Mouse (Mus musculus): ENCODE results near the gene 1700020A23Rik. TPM values are rescaled to one million over a fixed set of nuclear protein-coding genes. Genes with fewer than 3 reads are reported as not detected.

The 1700020A23Rik gene
- total RNA-seq, 1 experiment, result not detected

DNA sequence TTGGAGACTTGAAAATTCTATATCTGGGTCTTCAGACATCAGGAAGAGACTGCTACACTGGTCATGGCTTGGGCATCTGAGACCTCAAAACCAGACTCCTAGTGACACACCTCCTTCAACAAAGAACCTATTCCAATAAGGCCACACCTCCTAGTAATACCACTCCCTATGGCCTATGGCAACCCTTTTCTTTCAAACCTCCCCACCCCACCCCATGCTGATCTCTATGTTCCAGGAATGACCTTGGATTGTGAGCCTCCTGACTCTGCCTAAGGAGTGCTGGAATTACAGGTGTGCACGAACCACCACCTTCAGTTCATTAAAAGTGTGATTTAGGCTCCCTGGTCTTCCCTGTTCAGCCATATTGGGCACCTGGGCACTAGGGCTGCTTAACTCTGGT, 5.0 kb upstream of the 1700020A23Rik start:
- in situ Hi-C loops (cut with MboI; ENCODE audit: low sequenced_read_pairs in 2 of 2, unreplicated experiment in 2 of 2), result no loop called here
- no peak for TF ChIP-seq CHD2 (IDR thresholded peaks at IDR 0.05; ENCODE audit: low read depth, low read length)
- TF ChIP-seq HCFC1 (IDR thresholded peaks at IDR 0.05; ENCODE audit: borderline replicate concordance, insufficient read depth, low read length), result no peak
- TF ChIP-seq ZNF384 (IDR thresholded peaks at IDR 0.05; ENCODE audit: low read depth, low read length), result no peak
- TF ChIP-seq ZC3H11A (IDR thresholded peaks at IDR 0.05; ENCODE audit: borderline replicate concordance, low read depth, low read length), result no peak
- TF ChIP-seq MAFK (IDR thresholded peaks at IDR 0.05; ENCODE audit: insufficient read depth, low read depth, low read length), result no peak

DNA sequence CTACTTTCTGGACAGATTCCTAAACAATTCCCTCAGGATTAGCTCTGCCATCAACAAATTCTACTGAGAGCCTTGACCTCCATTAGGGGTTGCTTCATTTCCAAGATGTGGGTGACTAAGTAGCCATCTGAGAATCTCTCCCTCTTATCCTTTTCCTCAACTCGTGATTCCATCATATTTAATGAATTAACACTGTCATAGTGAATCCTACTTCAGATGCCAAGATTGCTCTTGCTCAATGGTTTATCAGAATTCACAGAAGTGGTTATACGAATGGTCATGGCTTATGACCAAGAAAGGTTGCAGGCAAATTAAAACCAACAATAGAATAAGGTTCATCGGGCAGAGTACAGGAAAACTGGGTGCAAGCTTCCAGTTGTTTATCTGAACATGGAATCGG, 3.2 kb upstream of the 1700020A23Rik start:
- no peak overlapping the region for H3K27ac ChIP-seq (ENCODE audit: insufficient read depth, low read depth, low read length, poor library complexity, severe bottlenecking)
- H3K9me3 ChIP-seq (ENCODE audit: control insufficient read depth, insufficient read depth, low read depth, low read length), result no peaks in the 10 kb centered on the region
- TF ChIP-seq HCFC1 (IDR thresholded peaks at IDR 0.05; ENCODE audit: borderline replicate concordance, insufficient read depth, low read length) (no peak), ZNF384 (IDR thresholded peaks at IDR 0.05; ENCODE audit: low read depth, low read length) (no peak), CHD2 (IDR thresholded peaks at IDR 0.05; ENCODE audit: low read depth, low read length) (no peak), MAFK (IDR thresholded peaks at IDR 0.05; ENCODE audit: insufficient read depth, low read depth, low read length) (no peak), ZC3H11A (IDR thresholded peaks at IDR 0.05; ENCODE audit: borderline replicate concordance, low read depth, low read length) (no peak)
- no peaks in the 10 kb centered on the region for H3K36me3 ChIP-seq (ENCODE audit: control insufficient read depth, insufficient read depth, low read length, poor library complexity, severe bottlenecking)
- no peak overlapping the region for H3K4me3 ChIP-seq (ENCODE audit: insufficient read depth in 1 of 2, low read depth in 1 of 2, low read length in 2 of 2, poor library complexity in 1 of 2, severe bottlenecking in 1 of 2)
- H3K9ac ChIP-seq (ENCODE audit: insufficient read depth, low read depth, low read length, poor library complexity, severe bottlenecking), result no peak overlapping the region
- H3K4me1 ChIP-seq (ENCODE audit: control insufficient read depth in 2 of 2, insufficient read depth in 2 of 2, low read length in 2 of 2, poor library complexity in 1 of 2), result peaks cover under 1 to 6% of the 10 kb centered on the region in 2 experiments; a peak in 3 of 4 replicates
- in situ Hi-C loops (cut with MboI; ENCODE audit: low sequenced_read_pairs in 2 of 2, unreplicated experiment in 2 of 2), result no loop called here
- no peak for DNase-seq (ENCODE audit: low read depth, low spot score)

More for the DNA sequence above, 5.0 kb upstream of the 1700020A23Rik start:
- Histone ChIP-seq H3K27ac (ENCODE audit: insufficient read depth, low read depth, low read length, poor library complexity, severe bottlenecking) (no peak overlapping the region), H3K9ac (ENCODE audit: insufficient read depth, low read depth, low read length, poor library complexity, severe bottlenecking) (no peak overlapping the region), H3K9me3 (ENCODE audit: control insufficient read depth, insufficient read depth, low read depth, low read length) (no peaks in the 10 kb centered on the region), H3K4me1 (ENCODE audit: control insufficient read depth in 2 of 2, insufficient read depth in 2 of 2, low read length in 2 of 2, poor library complexity in 1 of 2) (peaks cover 3 to 8% of the 10 kb centered on the region in 2 experiments; a peak in 3 of 4 replicates), H3K4me3 (ENCODE audit: insufficient read depth in 1 of 2, low read depth in 1 of 2, low read length in 2 of 2, poor library complexity in 1 of 2, severe bottlenecking in 1 of 2) (no peak overlapping the region), H3K36me3 (ENCODE audit: control insufficient read depth, insufficient read depth, low read length, poor library complexity, severe bottlenecking) (no peaks in the 10 kb centered on the region)
- DNase-seq (ENCODE audit: low read depth, low spot score), result no peak

DNA sequence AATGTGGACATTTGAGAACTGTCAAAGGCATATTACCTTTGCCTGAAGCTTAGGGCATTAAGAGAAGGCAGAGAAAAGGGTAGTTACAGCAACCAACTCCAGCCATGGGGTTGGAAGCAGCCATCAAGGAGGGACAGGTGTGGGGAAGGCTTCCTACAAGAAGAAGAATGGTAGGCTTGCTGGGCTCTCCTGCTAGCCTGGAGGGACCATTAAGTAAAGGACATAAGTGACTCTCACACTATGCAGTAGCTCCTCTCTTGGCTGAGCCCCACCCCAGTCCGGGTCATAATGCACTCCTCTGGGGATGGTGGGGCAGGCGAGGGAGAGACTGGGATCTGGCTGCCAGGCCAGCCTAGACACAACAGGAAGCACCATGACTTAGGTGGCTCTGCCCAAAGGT, 1.1 kb downstream of the 1700020A23Rik start, which contains the start of gene Tmem239:
TSS of gene Tmem239 (plus strand) at position 301 of the 400 bp plus-strand sequence.
- Histone ChIP-seq H3K4me1 (ENCODE audit: control insufficient read depth in 2 of 2, insufficient read depth in 2 of 2, low read length in 2 of 2, poor library complexity in 1 of 2) (no peaks in the 10 kb centered on the region; a peak in 1 of 4 replicates), H3K36me3 (ENCODE audit: control insufficient read depth, insufficient read depth, low read length, poor library complexity, severe bottlenecking) (no peaks in the 10 kb centered on the region), H3K27ac (ENCODE audit: insufficient read depth, low read depth, low read length, poor library complexity, severe bottlenecking) (no peak within 1 kb of the TSS), H3K4me3 (ENCODE audit: insufficient read depth in 1 of 2, low read depth in 1 of 2, low read length in 2 of 2, poor library complexity in 1 of 2, severe bottlenecking in 1 of 2) (no peak within 1 kb of the TSS), H3K9ac (ENCODE audit: insufficient read depth, low read depth, low read length, poor library complexity, severe bottlenecking) (no peak within 1 kb of the TSS), H3K9me3 (ENCODE audit: control insufficient read depth, insufficient read depth, low read depth, low read length) (no peaks in the 10 kb centered on the region)
- no peak for TF ChIP-seq CHD2 (IDR thresholded peaks at IDR 0.05; ENCODE audit: low read depth, low read length)
- no peak for DNase-seq (ENCODE audit: low read depth, low spot score)
- in situ Hi-C loops (cut with MboI; ENCODE audit: low sequenced_read_pairs in 2 of 2, unreplicated experiment in 2 of 2), result no loop called here

DNA sequence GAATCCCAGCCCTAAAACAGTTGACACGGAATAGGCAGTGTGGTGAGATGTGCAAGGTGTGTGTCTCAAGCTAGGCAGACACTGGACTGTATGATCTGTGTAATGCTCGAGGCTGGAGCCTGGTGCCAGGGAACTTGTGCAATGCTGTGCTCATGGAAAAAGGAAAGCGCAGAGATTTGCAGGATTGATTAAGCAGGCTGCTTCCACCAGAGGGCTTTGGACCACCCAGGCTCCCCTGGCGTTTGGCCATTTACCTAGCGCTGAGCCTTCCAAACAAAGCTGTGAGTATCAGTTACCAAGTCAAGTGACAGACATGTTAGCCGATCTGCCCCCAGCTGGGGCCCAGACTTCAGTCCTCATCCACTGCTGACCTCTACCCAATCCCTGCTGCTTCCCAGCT, 3.1 kb downstream of the 1700020A23Rik start:
- Histone ChIP-seq H3K4me3 (ENCODE audit: insufficient read depth in 1 of 2, low read depth in 1 of 2, low read length in 2 of 2, poor library complexity in 1 of 2, severe bottlenecking in 1 of 2) (no peak overlapping the region), H3K9me3 (ENCODE audit: control insufficient read depth, insufficient read depth, low read depth, low read length) (no peaks in the 10 kb centered on the region), H3K27ac (ENCODE audit: insufficient read depth, low read depth, low read length, poor library complexity, severe bottlenecking) (no peak overlapping the region), H3K4me1 (ENCODE audit: control insufficient read depth in 2 of 2, insufficient read depth in 2 of 2, low read length in 2 of 2, poor library complexity in 1 of 2) (peaks cover 0 to 2% of the 10 kb centered on the region in 2 experiments; a peak in 1 of 4 replicates), H3K36me3 (ENCODE audit: control insufficient read depth, insufficient read depth, low read length, poor library complexity, severe bottlenecking) (no peaks in the 10 kb centered on the region), H3K9ac (ENCODE audit: insufficient read depth, low read depth, low read length, poor library complexity, severe bottlenecking) (no peak overlapping the region)
- no peak for DNase-seq (ENCODE audit: low read depth, low spot score)
- TF ChIP-seq CHD2 (IDR thresholded peaks at IDR 0.05; ENCODE audit: low read depth, low read length) (no peak), ZC3H11A (IDR thresholded peaks at IDR 0.05; ENCODE audit: borderline replicate concordance, low read depth, low read length) (no peak), MAFK (IDR thresholded peaks at IDR 0.05; ENCODE audit: insufficient read depth, low read depth, low read length) (no peak), HCFC1 (IDR thresholded peaks at IDR 0.05; ENCODE audit: borderline replicate concordance, insufficient read depth, low read length) (no peak), ZNF384 (IDR thresholded peaks at IDR 0.05; ENCODE audit: low read depth, low read length) (no peak)
- in situ Hi-C loops (cut with MboI; ENCODE audit: low sequenced_read_pairs in 2 of 2, unreplicated experiment in 2 of 2), result no loop called here

All from ES-E14 (cell line).